Comparison of ENCODE assay signal across 25 mouse cellular contexts in genomic region chr6:30409399-30410093, GRCm38 (mm10). TPM values are rescaled to one million over a fixed set of nuclear protein-coding genes. Genes with fewer than 3 reads are reported as not detected.
DNase-seq lines count a peak whose midpoint lies in the region; ATAC-seq and TF ChIP-seq lines count a peak whose summit lies in the region.
"Had no signal": no experiment of that assay in that cellular context is flagged by ENCODE, and none has a peak within 500 bp of the region (broad histone marks: within the 10 kb centered on the region; RNA-seq: fewer than 3 reads in every experiment).

No protein-coding gene starts in this region.

- H3K27ac ChIP-seq in liver, embryonic 13.5 days: 0 out of 2 replicates have a peak overlapping the region, but pooled peaks have one; percentile 6
- no peak overlapping the region for H3K27ac ChIP-seq in liver, embryonic 12.5 days
- peak overlapping the region; percentile 25; the same call in 1 of the 2 replicates for H3K27ac ChIP-seq in liver, embryonic 16.5 days (ENCODE audit: low read length)
- H3K27ac ChIP-seq in stomach, postnatal 0 days (replicated peaks): no peak overlapping the region
- H3K27ac ChIP-seq: forebrain, embryonic 10.5 days; forebrain, embryonic 13.5 days; heart, embryonic 10.5 days; heart, embryonic 13.5 days; hindbrain, embryonic 12.5 days; hindbrain, embryonic 15.5 days had no signal

- no peak for TF ChIP-seq EP300 in stomach, postnatal 0 days (optimal IDR thresholded peaks at IDR 0.05)

- H3K4me3 ChIP-seq in liver, embryonic 13.5 days (replicated peaks): no peak overlapping the region
- no peak overlapping the region for H3K4me3 ChIP-seq in liver, embryonic 12.5 days
- H3K4me3 ChIP-seq in liver, embryonic 16.5 days (ENCODE audit: low read depth, low read length): no peak overlapping the region
- H3K4me3 ChIP-seq in stomach, postnatal 0 days (ENCODE audit: low read depth, low read length): no peak overlapping the region
- H3K4me3 ChIP-seq: forebrain, embryonic 10.5 days; forebrain, embryonic 13.5 days; heart, embryonic 10.5 days; heart, embryonic 13.5 days; hindbrain, embryonic 12.5 days; hindbrain, embryonic 15.5 days had no signal

- peaks cover 25% of the 10 kb centered on the region for H3K4me1 ChIP-seq in liver, embryonic 13.5 days (replicated peaks)
- peaks cover 14% of the 10 kb centered on the region for H3K4me1 ChIP-seq in liver, embryonic 12.5 days
- peaks cover under 1% of the 10 kb centered on the region; the same call in 1 of the 2 replicates for H3K4me1 ChIP-seq in liver, embryonic 16.5 days (ENCODE audit: control insufficient read depth, low read depth, low read length)
- no peaks in the 10 kb centered on the region for H3K4me1 ChIP-seq in stomach, postnatal 0 days (replicated peaks; ENCODE audit: control insufficient read depth, insufficient read depth)
- H3K4me1 ChIP-seq: heart, embryonic 10.5 days; hindbrain, embryonic 12.5 days had no signal

- no peaks in the 10 kb centered on the region for H3K27me3 ChIP-seq in liver, embryonic 13.5 days
- H3K27me3 ChIP-seq in liver, embryonic 12.5 days (replicated peaks): no peaks in the 10 kb centered on the region
- no peaks in the 10 kb centered on the region for H3K27me3 ChIP-seq in liver, embryonic 16.5 days (ENCODE audit: control insufficient read depth, insufficient read depth, low read depth, low read length)
- H3K27me3 ChIP-seq in stomach, postnatal 0 days (ENCODE audit: control insufficient read depth, insufficient read depth, low read length): no peaks in the 10 kb centered on the region
- H3K27me3 ChIP-seq: CH12.LX; forebrain, embryonic 13.5 days; heart, embryonic 13.5 days; hindbrain, embryonic 12.5 days; hindbrain, embryonic 15.5 days; Patski had no signal

- H3K9ac ChIP-seq in liver, embryonic 13.5 days: no peak overlapping the region
- H3K9ac ChIP-seq in liver, embryonic 12.5 days: no peak overlapping the region
- no peak overlapping the region for H3K9ac ChIP-seq in liver, embryonic 16.5 days (ENCODE audit: low read depth, low read length)
- no peak overlapping the region for H3K9ac ChIP-seq in stomach, postnatal 0 days (ENCODE audit: low read length)
- H3K9ac ChIP-seq: forebrain, embryonic 13.5 days; heart, embryonic 13.5 days; hindbrain, embryonic 12.5 days; hindbrain, embryonic 15.5 days had no signal

- TF ChIP-seq CTCF in stomach, postnatal 0 days (IDR thresholded peaks at IDR 0.05; ENCODE audit: low read depth): no peak

- no peaks in the 10 kb centered on the region for H3K9me3 ChIP-seq in liver, embryonic 13.5 days (replicated peaks)
- H3K9me3 ChIP-seq in liver, embryonic 12.5 days (replicated peaks): no peaks in the 10 kb centered on the region
- no peaks in the 10 kb centered on the region for H3K9me3 ChIP-seq in liver, embryonic 16.5 days (replicated peaks; ENCODE audit: control insufficient read depth, low read length)
- no peaks in the 10 kb centered on the region for H3K9me3 ChIP-seq in stomach, postnatal 0 days (ENCODE audit: control insufficient read depth, low read length)
- H3K9me3 ChIP-seq: forebrain, embryonic 10.5 days; forebrain, embryonic 13.5 days; G1E; heart, embryonic 10.5 days; heart, embryonic 13.5 days; hindbrain, embryonic 12.5 days; hindbrain, embryonic 15.5 days had no signal

- intact Hi-C loops in heart, postnatal 10 days (cut with DNase I): no loop called here

- no peak overlapping the region for H3K4me2 ChIP-seq in liver, embryonic 13.5 days
- H3K4me2 ChIP-seq in liver, embryonic 12.5 days: no peak overlapping the region
- no peak overlapping the region for H3K4me2 ChIP-seq in liver, embryonic 16.5 days (ENCODE audit: low read depth, low read length)
- no peak overlapping the region for H3K4me2 ChIP-seq in stomach, postnatal 0 days (replicated peaks; ENCODE audit: low read depth)
- H3K4me2 ChIP-seq: forebrain, embryonic 13.5 days; heart, embryonic 13.5 days; hindbrain, embryonic 12.5 days; hindbrain, embryonic 15.5 days had no signal

- no peaks in the 10 kb centered on the region for H3K36me3 ChIP-seq in liver, embryonic 13.5 days
- H3K36me3 ChIP-seq in liver, embryonic 12.5 days: peaks cover 6% of the 10 kb centered on the region; the same call in 1 of the 2 replicates
- H3K36me3 ChIP-seq in liver, embryonic 16.5 days (ENCODE audit: control insufficient read depth, insufficient read depth): no peaks in the 10 kb centered on the region
- no peaks in the 10 kb centered on the region for H3K36me3 ChIP-seq in stomach, postnatal 0 days (ENCODE audit: control insufficient read depth, insufficient read depth, low read length)
- H3K36me3 ChIP-seq: hindbrain, embryonic 12.5 days; hindbrain, embryonic 15.5 days had no signal

- WGBS in liver, embryonic 13.5 days (ENCODE audit: insufficient replicate concordance): 73% methylated on average over 7 of the region's 7 CpGs
- WGBS in liver, embryonic 12.5 days (ENCODE audit: insufficient replicate concordance): 73% methylated on average over 7 of the region's 7 CpGs
- WGBS in liver, embryonic 16.5 days (ENCODE audit: insufficient replicate concordance): 71% methylated on average over 7 of the region's 7 CpGs
- 64% methylated on average over 7 of the region's 7 CpGs for WGBS in stomach, postnatal 0 days

- ATAC-seq in liver, embryonic 13.5 days (ENCODE audit: low read depth): no peak
- no peak for ATAC-seq in liver, embryonic 12.5 days
- ATAC-seq in liver, embryonic 16.5 days (ENCODE audit: low read depth): peak; percentile 60
- peak; percentile 18; the same call in 1 of the 2 replicates for ATAC-seq in stomach, postnatal 0 days (ENCODE audit: low FRiP score, low TSS enrichment)
- ATAC-seq: forebrain, embryonic 13.5 days; forebrain, embryonic 16.5 days; Patski had no signal

- DNase-seq in heart, adult 11 months: peak; percentile 70
- no peak for DNase-seq in heart, postnatal 10 days
- no peak for DNase-seq in liver, embryonic 13.5 days
- DNase-seq in stomach, postnatal 0 days (ENCODE audit: low spot score): no peak
- DNase-seq in yolk sac, embryonic 10.5 days (ENCODE audit: low spot score): no peak
- DNase-seq: adrenal gland, postnatal 10 days; adrenal gland, postnatal 36 days; B cell, adult 2 months; cerebellum, adult 18-20 months; cerebellum, adult 9-10 months; cerebellum, postnatal 14 days; gastrocnemius, postnatal 10 days; gastrocnemius, postnatal 36 days had no signal

RNA-seq across cellular contexts. Expression of gene Klhdc10, which starts 7.9 kb away (rescaled TPM):
- total RNA-seq in heart, postnatal 10 days (2021): 10 to 100 TPM; 68.3 to 70.4 TPM
- 8.2 and 9.4 TPM in 2 replicates for polyA plus RNA-seq in liver, embryonic 13.5 days (2015; fragmentation: Nextera tagmentation; extraction: Ambion mirVana)
- polyA plus RNA-seq in liver, embryonic 12.5 days (2016; fragmentation: Nextera tagmentation; extraction: Ambion mirVana): 18.8 and 20.1 TPM in 2 replicates
- 6.8 and 7.5 TPM in 2 replicates for polyA plus RNA-seq in liver, embryonic 16.5 days (2015; fragmentation: Nextera tagmentation; extraction: Ambion mirVana)
- 6.0 and 6.3 TPM in 2 replicates for polyA plus RNA-seq in stomach, postnatal 0 days (2015; fragmentation: Nextera tagmentation; extraction: Ambion mirVana)

RNA-seq across cellular contexts. Expression of gene Zc3hc1, which starts 18.7 kb away (rescaled TPM):
- total RNA-seq in heart, postnatal 10 days (2021): 10 to 100 TPM; 17.2 to 21.9 TPM
- polyA plus RNA-seq in liver, embryonic 13.5 days (2015; fragmentation: Nextera tagmentation; extraction: Ambion mirVana): 33.4 and 33.8 TPM in 2 replicates
- 40.8 and 41.9 TPM in 2 replicates for polyA plus RNA-seq in liver, embryonic 12.5 days (2016; fragmentation: Nextera tagmentation; extraction: Ambion mirVana)
- 20.9 and 22.5 TPM in 2 replicates for polyA plus RNA-seq in liver, embryonic 16.5 days (2015; fragmentation: Nextera tagmentation; extraction: Ambion mirVana)
- 16.4 TPM in 2 replicates for polyA plus RNA-seq in stomach, postnatal 0 days (2015; fragmentation: Nextera tagmentation; extraction: Ambion mirVana)

Comparison
In these comparisons a context has a peak if more than half of its experiments do, and no peak if none do; other contexts are left out.
1. ATAC-seq: peak in liver, embryonic 16.5 days (single experiment) and stomach, postnatal 0 days (single experiment); none in liver, embryonic 13.5 days (single experiment) and liver, embryonic 12.5 days (single experiment).
2. H3K27ac ChIP-seq: peak in liver, embryonic 13.5 days (single experiment) and liver, embryonic 16.5 days (single experiment); none in liver, embryonic 12.5 days (single experiment) and stomach, postnatal 0 days (single experiment).